Mouse (Mus musculus): Measurements from ENCODE around the gene Hcn3.

Hcn3 gene

DNA sequence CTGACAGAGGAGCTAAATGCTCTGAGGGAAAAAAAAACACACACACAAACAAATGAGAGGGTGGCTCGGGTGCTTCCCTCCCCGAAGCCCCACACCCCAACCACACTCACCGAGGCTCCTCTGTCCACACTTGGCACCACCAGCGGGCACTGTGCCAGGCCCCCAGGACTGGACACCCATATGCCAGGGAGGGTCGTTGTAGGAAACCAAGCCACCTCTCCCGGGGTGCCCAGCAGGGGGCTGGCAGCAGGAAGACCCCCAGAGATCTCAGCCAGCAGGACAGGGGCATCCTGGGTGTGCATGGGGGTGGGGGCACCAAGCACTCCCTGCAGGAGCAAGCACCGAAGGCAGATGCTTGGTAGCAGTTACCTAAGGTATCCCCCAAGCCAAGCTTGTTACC is 59.2 kb downstream of the Hcn3 start, which contains the start of gene Gm43738:
Gene Gm43738, minus strand, starts transcription at position 289 of the 400 bp plus-strand sequence.
- no peak for DNase-seq (ENCODE audit: low read depth, low spot score)

All from retina, postnatal 7 days (tissue).